Mouse (Mus musculus): ENCODE measurements around the gene Lrrc45. TPM values are rescaled to one million over a fixed set of nuclear protein-coding genes. Genes with fewer than 3 reads are reported as not detected.
"Not testable (repeated sequence)": the region's sequence is repeated elsewhere in the genome, so short reads cannot be mapped to it uniquely, and the experiment has no call there.

Lrrc45 gene
- polyA plus RNA-seq, 1 experiment from 2014 or later = 23.2 TPM

- Histone ChIP-seq H3K4me1 (ENCODE audit: control insufficient read depth, insufficient read depth, low read length) (no peaks in the 10 kb centered on the region), H3K4me2 (no peak overlapping the region; the same call in 1 of the 2 replicates), H3K4me3 (ENCODE audit: low read depth, low read length) (no peak overlapping the region), H3K27ac (ENCODE audit: low read depth, low read length) (no peak overlapping the region), H3K27me3 (ENCODE audit: control insufficient read depth, insufficient read depth, low read length) (peaks cover 36% of the 10 kb centered on the region), H3K9ac (ENCODE audit: low read depth, low read length) (no peak overlapping the region), H3K36me3 (ENCODE audit: control insufficient read depth, insufficient read depth, low read length) (no peaks in the 10 kb centered on the region), H3K9me3 (replicated peaks; ENCODE audit: control insufficient read depth, low read length) (no peaks in the 10 kb centered on the region)
- WGBS (ENCODE audit: insufficient replicate concordance) = 54% methylated on average over 12 of the region's 12 CpGs
- no peak for ATAC-seq (replicated peaks; ENCODE audit: insufficient number of reproducible peaks, low FRiP score, low TSS enrichment)
Measured at GRCm38 (mm10) chr11:120727564-120727963, 13.8 kb downstream of the Lrrc45 start.

- Histone ChIP-seq H3K36me3 (ENCODE audit: control insufficient read depth, insufficient read depth, low read length) (no peaks in the 10 kb centered on the region), H3K4me3 (ENCODE audit: low read depth, low read length) (no peak overlapping the region), H3K9ac (ENCODE audit: low read depth, low read length) (no peak overlapping the region), H3K27ac (ENCODE audit: low read depth, low read length) (no peak overlapping the region), H3K4me1 (ENCODE audit: control insufficient read depth, insufficient read depth, low read length) (0 out of 2 replicates have a peak, but pooled peaks cover 3% of the 10 kb centered on the region), H3K4me2 (no peak overlapping the region), H3K27me3 (ENCODE audit: control insufficient read depth, insufficient read depth, low read length) (peaks cover 26% of the 10 kb centered on the region), H3K9me3 (replicated peaks; ENCODE audit: control insufficient read depth, low read length) (no peaks in the 10 kb centered on the region)
- ATAC-seq (replicated peaks; ENCODE audit: insufficient number of reproducible peaks, low FRiP score, low TSS enrichment) = no peak
- 72% methylated on average over 11 of the region's 11 CpGs for WGBS (ENCODE audit: insufficient replicate concordance)
Measured at GRCm38 (mm10) chr11:120728530-120729240, 15.0 kb downstream of the Lrrc45 start.

- H3K9ac ChIP-seq (ENCODE audit: low read depth, low read length); H3K36me3 ChIP-seq (ENCODE audit: control insufficient read depth, insufficient read depth, low read length); H3K9me3 ChIP-seq (replicated peaks; ENCODE audit: control insufficient read depth, low read length); H3K27ac ChIP-seq (ENCODE audit: low read depth, low read length); H3K4me3 ChIP-seq (ENCODE audit: low read depth, low read length); H3K4me1 ChIP-seq (ENCODE audit: control insufficient read depth, insufficient read depth, low read length): not testable (repeated sequence)
- 4% methylated on average over 18 of the region's 21 CpGs for WGBS (ENCODE audit: insufficient replicate concordance)
- 0 out of 2 replicates have a peak, but pooled peaks have one; percentile 41 for ATAC-seq (replicated peaks; ENCODE audit: insufficient number of reproducible peaks, low FRiP score, low TSS enrichment)
- peak overlapping the region; percentile 37 for H3K4me2 ChIP-seq
- peaks cover 25% of the 10 kb centered on the region for H3K27me3 ChIP-seq (ENCODE audit: control insufficient read depth, insufficient read depth, low read length)
Measured at GRCm38 (mm10) chr11:120729432-120730050, 15.8 kb downstream of the Lrrc45 start.

GRCm38 (mm10) chr11:120730331-120730870, 16.7 kb downstream of the Lrrc45 start:
- 0 out of 2 replicates have a peak, but pooled peaks cover 3% of the 10 kb centered on the region for H3K4me1 ChIP-seq (ENCODE audit: control insufficient read depth, insufficient read depth, low read length)
- H3K4me3 ChIP-seq (ENCODE audit: low read depth, low read length) = no peak overlapping the region
- H3K9ac ChIP-seq (ENCODE audit: low read depth, low read length) = no peak overlapping the region
- H3K36me3 ChIP-seq (ENCODE audit: control insufficient read depth, insufficient read depth, low read length) = no peaks in the 10 kb centered on the region
- H3K9me3 ChIP-seq (replicated peaks; ENCODE audit: control insufficient read depth, low read length) = no peaks in the 10 kb centered on the region
- ATAC-seq (replicated peaks; ENCODE audit: insufficient number of reproducible peaks, low FRiP score, low TSS enrichment) = no peak
- H3K4me2 ChIP-seq = no peak overlapping the region
- WGBS (ENCODE audit: insufficient replicate concordance) = 79% methylated on average over 10 of the region's 10 CpGs
- H3K27me3 ChIP-seq (ENCODE audit: control insufficient read depth, insufficient read depth, low read length) = peaks cover 25% of the 10 kb centered on the region
- no peak overlapping the region for H3K27ac ChIP-seq (ENCODE audit: low read depth, low read length)

- H3K27me3 ChIP-seq (ENCODE audit: control insufficient read depth, insufficient read depth, low read length) = peaks cover 23% of the 10 kb centered on the region
- ATAC-seq (replicated peaks; ENCODE audit: insufficient number of reproducible peaks, low FRiP score, low TSS enrichment) = no peak
- H3K36me3 ChIP-seq (ENCODE audit: control insufficient read depth, insufficient read depth, low read length) = no peaks in the 10 kb centered on the region
- 0 out of 2 replicates have a peak, but pooled peaks cover 3% of the 10 kb centered on the region for H3K4me1 ChIP-seq (ENCODE audit: control insufficient read depth, insufficient read depth, low read length)
- no peaks in the 10 kb centered on the region for H3K9me3 ChIP-seq (replicated peaks; ENCODE audit: control insufficient read depth, low read length)
- no peak overlapping the region for H3K9ac ChIP-seq (ENCODE audit: low read depth, low read length)
- WGBS (ENCODE audit: insufficient replicate concordance) = 95% methylated on average over 1 of the region's 1 CpGs
- no peak overlapping the region for H3K27ac ChIP-seq (ENCODE audit: low read depth, low read length)
- no peak overlapping the region for H3K4me3 ChIP-seq (ENCODE audit: low read depth, low read length)
- H3K4me2 ChIP-seq = no peak overlapping the region
Measured at GRCm38 (mm10) chr11:120731395-120731794, 17.7 kb downstream of the Lrrc45 start.

- 0 out of 2 replicates have a peak, but pooled peaks cover 3% of the 10 kb centered on the region for H3K4me1 ChIP-seq (ENCODE audit: control insufficient read depth, insufficient read depth, low read length)
- H3K4me2 ChIP-seq = no peak within 1 kb of the TSS
- H3K9ac ChIP-seq (ENCODE audit: low read depth, low read length) = no peak within 1 kb of the TSS
- H3K27me3 ChIP-seq (ENCODE audit: control insufficient read depth, insufficient read depth, low read length) = peaks cover 23% of the 10 kb centered on the region
- WGBS (ENCODE audit: insufficient replicate concordance) = 68% methylated on average over 12 of the region's 12 CpGs
- H3K4me3 ChIP-seq (ENCODE audit: low read depth, low read length) = no peak within 1 kb of the TSS
- ATAC-seq (replicated peaks; ENCODE audit: insufficient number of reproducible peaks, low FRiP score, low TSS enrichment) = no peak
- no peaks in the 10 kb centered on the region for H3K36me3 ChIP-seq (ENCODE audit: control insufficient read depth, insufficient read depth, low read length)
- 0 out of 2 replicates have a peak within 1 kb of the TSS, but pooled peaks have one; percentile 41 for H3K27ac ChIP-seq (ENCODE audit: low read depth, low read length)
- no peaks in the 10 kb centered on the region for H3K9me3 ChIP-seq (replicated peaks; ENCODE audit: control insufficient read depth, low read length)
Measured at GRCm38 (mm10) chr11:120731858-120732680, 18.3 kb downstream of the Lrrc45 start, which contains the start of gene Cbr2. Cbr2 (minus strand) TSS chr11:120732114.

- no peaks in the 10 kb centered on the region for H3K36me3 ChIP-seq (ENCODE audit: control insufficient read depth, insufficient read depth, low read length)
- H3K4me2 ChIP-seq = no peak overlapping the region
- no peak overlapping the region for H3K4me3 ChIP-seq (ENCODE audit: low read depth, low read length)
- 0 out of 2 replicates have a peak, but pooled peaks cover 3% of the 10 kb centered on the region for H3K4me1 ChIP-seq (ENCODE audit: control insufficient read depth, insufficient read depth, low read length)
- no peak overlapping the region for H3K9ac ChIP-seq (ENCODE audit: low read depth, low read length)
- WGBS (ENCODE audit: insufficient replicate concordance) = 62% methylated on average over 6 of the region's 6 CpGs
- no peak for ATAC-seq (replicated peaks; ENCODE audit: insufficient number of reproducible peaks, low FRiP score, low TSS enrichment)
- H3K27ac ChIP-seq (ENCODE audit: low read depth, low read length) = no peak overlapping the region
- H3K9me3 ChIP-seq (replicated peaks; ENCODE audit: control insufficient read depth, low read length) = no peaks in the 10 kb centered on the region
- peaks cover 18% of the 10 kb centered on the region for H3K27me3 ChIP-seq (ENCODE audit: control insufficient read depth, insufficient read depth, low read length)
Measured at GRCm38 (mm10) chr11:120733521-120733920, 19.8 kb downstream of the Lrrc45 start.

GRCm38 (mm10) chr11:120736424-120736823, 22.7 kb downstream of the Lrrc45 start:
- ATAC-seq (replicated peaks; ENCODE audit: insufficient number of reproducible peaks, low FRiP score, low TSS enrichment) = no peak

More at GRCm38 (mm10) chr11:120736424-120736823, 22.7 kb downstream of the Lrrc45 start:
- H3K9ac ChIP-seq (ENCODE audit: low read depth, low read length) = no peak overlapping the region
- no peaks in the 10 kb centered on the region for H3K9me3 ChIP-seq (replicated peaks; ENCODE audit: control insufficient read depth, low read length)
- WGBS (ENCODE audit: insufficient replicate concordance) = 59% methylated on average over 6 of the region's 6 CpGs
- no peaks in the 10 kb centered on the region for H3K36me3 ChIP-seq (ENCODE audit: control insufficient read depth, insufficient read depth, low read length)
- no peak overlapping the region for H3K27ac ChIP-seq (ENCODE audit: low read depth, low read length)
- H3K4me3 ChIP-seq (ENCODE audit: low read depth, low read length) = no peak overlapping the region
- 0 out of 2 replicates have a peak, but pooled peaks cover 3% of the 10 kb centered on the region for H3K4me1 ChIP-seq (ENCODE audit: control insufficient read depth, insufficient read depth, low read length)
- no peak overlapping the region for H3K4me2 ChIP-seq
- H3K27me3 ChIP-seq (ENCODE audit: control insufficient read depth, insufficient read depth, low read length) = peaks cover 1% of the 10 kb centered on the region
